Mouse (Mus musculus) adrenal gland, postnatal 36 days (tissue): ENCODE measurements at regions not wholly inside any gene's neighbourhood (a gene's known extent, or its start where the extent isn't known, plus 50 kb on each side); places are given as distances from the start of the nearest gene placed in this dataset.

Source experiments
- DNase-seq, 2 experiments: peaks; one replicate each; pipeline ENCODE4 v3.0.0; 2021; ENCODE audit warnings: mixed read lengths in 1 of 2

DNA sequence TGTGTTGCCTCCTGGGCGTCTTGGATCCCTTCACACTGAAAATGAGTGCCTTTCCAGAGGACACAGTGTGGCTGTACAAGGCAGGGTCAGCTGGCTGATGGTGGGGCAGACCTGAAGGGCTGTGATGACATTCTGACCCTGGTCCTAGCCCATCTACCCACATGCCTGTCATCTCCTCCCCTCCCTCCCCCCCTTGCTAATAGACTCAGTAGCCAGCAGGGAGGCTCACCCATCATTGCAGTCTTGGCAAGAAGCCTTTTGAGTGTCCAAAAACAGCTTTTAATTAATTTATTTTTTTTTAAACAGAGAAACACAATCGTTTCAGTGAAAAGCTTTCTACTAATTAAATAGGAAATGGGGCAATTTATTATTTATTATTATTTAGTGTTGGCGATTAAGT, 67.0 kb upstream of the Ssx2ip start:
- DNase-seq = no peak

DNA sequence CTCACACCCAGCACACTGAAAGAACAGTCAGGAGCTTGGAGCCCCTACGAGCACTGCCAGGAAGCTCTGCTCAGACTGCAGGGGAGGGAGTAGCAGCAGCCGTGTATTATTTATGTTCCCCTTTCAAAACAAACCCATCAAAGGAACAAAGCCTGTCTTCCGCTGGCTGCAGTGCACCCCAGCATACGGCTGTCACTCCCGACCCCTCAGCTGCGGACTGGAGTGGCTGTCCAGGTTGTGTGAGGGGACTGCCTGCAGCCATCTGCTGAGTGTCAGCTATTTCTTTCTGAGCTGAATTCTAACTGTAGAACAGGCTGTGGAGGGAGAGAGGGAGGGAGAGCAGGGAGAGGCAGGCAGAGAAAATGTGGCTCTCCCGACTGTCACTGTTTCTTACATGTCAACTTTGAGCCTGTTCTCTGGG, 66.6 kb upstream of the Ssx2ip start:
- no peak for DNase-seq

DNA sequence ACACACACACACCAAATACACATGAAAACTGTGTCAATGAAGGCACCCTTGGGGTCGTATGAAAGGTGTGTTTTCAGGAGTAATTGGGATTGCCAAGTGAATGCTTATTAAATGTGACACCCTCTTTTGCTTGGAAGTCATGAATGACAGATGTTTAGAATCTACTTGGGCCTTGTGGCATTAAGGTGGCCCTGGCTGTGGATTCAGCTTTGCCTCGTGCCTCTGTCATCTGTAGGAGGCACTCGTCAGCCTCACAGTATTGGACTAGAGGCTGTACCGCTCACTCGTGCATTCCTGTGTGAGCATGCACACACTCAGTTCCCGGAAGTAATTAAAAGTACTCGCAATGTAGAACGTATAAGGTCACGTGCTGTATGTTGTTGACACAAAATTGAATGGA, 66.0 kb upstream of the Ssx2ip start:
- no peak for DNase-seq

DNA sequence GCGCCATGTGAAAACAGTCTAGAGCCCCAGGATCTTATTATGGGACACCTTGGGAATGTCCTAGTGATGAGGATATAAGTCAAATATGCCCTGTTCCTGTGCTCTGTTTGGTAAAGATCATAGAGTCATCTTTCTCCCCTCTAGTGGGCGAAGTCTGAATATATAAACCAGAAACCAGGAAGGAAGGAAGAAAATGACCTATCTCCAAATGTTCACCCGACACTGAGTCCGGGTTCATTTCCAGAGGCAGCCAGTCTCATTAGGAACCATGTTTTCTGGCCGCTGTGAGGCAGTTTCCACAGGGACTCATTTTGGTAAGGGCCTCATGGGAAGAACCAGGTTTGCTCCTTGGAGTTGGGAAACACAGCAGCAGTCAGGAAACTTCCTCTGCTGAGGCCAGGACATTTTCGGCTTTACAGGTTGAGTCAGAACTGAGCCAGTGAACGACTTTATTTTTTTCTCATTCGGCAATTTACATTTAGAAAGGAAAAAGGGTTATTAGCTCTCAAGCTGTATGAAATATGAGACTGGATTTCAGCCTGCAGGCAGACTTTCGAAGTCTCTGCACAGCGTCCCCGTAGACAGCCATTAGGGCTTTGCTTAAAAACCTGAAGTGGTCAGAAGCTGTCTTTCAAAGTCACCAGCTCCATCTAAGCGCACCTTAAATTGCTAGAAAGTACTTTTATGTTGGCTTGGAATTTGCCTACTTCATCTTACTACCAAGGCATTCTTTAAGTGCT, 64.0 kb upstream of the Ssx2ip start:
- DNase-seq = no peak

DNA sequence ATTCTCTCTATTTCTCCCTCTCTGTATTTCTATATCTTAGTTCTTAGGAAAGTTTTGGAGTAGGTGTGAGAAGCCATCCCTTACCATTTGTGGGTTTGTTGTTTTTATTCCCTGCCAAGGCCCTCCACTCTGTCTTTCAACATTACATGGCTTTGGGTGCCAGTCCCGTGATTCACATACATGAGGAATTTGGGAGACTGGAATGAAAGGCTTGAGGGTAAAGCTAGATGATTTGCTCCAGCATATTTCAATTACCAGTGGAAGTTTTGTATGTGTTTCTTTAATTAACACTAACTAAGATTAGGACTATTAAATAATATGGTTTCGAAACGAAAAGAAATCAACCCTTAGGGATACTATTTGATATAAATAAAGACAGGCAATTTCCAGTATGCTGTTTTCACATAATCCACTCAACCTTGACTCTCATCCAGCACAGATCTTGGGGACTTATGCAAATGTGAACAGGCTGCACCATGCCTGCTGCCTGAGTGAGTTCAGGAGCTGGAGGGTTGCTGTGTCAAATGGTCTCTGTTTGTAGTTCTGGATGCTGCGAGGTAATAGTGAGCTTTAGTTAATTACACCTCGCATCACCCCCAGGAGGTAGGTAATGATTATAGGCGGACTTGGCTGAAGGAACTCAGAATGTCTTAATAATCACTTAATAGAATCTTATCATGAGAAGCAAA, 62.6 kb upstream of the Ssx2ip start:
- DNase-seq = no peak

DNA sequence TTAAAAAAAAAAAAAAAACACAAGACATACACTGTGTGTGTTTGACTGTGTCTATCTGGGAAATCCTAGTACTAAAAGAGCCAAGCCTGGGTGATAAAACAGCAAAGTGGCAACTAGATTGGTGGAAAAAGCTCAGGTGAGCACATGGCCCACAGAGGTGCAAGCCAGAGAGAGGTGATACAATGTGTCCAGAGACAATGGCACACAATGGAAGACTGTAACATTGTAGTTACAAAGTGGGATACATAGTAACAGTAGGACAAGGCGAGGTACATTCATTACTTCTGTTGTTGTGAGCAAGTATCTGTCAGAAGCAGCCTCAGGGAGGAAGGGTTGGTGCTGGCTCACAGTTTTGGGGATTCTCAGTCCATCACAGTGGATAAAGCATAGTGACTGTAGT, 61.7 kb upstream of the Ssx2ip start:
- no peak for DNase-seq

DNA sequence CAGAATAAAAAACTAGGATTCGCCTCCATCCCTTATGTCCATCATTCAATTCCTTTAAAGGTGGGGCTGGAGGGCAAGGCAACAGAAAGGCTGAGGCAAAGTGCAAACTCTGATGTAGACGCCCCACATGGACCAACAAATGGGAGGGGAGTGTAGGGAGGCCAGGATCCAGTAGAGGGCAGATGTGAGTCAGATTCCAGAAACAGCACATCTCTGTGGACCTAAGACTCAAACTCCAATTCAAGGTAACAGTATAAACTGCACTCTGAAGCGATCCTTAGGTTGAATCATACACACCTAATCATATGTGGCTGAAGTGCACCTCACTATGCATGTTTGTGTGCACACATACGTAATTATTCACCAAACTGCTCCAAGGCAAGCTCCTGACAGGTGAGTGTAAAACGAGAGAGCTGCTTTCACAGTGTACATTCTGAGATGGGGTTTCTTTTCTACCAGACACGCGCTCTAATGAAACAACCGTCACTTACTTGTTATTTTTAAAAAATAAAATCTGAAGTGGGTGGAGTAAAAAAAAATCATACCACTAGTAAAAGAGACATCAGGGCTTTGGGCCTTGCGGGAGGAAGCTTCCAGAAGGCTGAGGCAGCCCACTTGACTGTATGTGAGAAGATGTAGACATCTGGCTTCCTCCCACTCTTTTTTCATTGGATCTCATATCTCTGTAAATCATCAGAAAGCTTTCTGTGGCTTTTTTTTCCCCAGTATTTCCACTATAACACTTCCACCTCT, 60.6 kb upstream of the Ssx2ip start:
- peak; percentile 45 to 72 for DNase-seq

DNA sequence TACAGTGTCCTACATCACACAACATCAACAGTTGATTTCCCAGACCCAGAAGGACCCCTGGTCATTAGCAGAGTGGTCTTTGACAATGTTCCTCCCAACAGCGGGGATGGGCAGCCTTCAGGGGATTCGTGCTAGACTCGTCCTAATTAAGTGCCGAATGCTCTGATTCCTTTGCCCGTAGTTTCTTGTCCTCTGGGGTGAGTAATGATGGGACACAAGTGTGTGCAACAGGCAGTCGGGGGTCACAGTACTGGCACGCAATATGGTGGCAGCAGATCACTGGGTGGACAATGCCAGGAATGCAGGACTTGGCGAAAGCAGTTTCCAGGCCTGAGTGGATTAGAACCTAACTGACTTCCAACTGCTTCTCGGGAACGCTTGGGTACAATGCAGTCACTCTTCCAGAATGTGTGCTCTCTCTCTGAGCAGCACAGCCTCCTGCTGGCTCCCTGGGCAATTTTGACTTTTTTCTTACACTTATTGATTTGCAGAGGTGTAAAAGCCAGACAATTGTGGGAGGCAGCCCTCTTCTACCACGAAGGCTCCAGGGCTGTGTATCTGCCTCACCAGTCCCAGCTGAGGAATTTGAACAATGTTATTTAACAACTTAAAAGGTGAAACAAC, 59.9 kb upstream of the Ssx2ip start:
- DNase-seq = no peak

DNA sequence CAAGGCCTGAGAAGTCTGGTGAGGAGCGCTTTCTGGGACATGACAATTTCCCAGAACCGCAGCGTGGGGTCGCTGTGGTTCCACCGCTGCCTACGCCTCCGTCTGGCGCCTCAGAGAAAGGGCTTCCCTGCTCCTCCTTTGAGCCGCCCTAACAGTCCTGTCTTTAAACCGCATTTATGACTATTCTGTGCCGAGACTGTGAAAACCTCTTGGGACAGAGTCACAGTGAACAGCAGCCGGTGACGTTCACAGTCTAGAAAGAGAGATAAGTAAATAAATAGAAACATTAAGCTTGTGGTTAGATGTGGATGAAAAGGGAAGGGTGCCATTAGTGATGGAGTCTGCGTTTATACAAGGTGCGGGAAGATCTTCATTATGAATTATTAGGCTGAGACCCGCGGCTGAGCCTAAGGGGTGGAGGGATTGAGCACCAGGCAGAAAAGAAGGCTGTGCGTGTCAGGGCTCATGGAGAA, 59.1 kb upstream of the Ssx2ip start:
- DNase-seq = peak; percentile 62 to 75

DNA sequence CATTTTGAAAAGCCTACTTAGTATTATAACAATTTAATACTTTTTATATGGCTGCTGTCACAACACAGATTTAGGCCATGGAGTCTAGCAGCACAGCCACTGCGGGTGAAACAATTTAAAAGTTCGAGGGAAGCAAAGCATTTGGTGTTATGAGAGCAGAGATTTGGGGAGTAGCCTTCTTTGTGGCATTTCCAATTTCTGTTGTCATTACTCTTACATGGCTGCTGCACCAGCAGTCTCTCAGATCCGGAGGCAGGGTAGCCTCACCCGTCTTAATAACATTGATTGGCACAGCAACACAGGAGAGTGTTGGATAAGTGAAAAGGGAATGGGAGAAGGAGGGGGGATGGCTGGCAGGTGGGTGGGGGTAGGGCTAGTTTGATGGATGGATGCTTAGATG, 58.5 kb upstream of the Ssx2ip start:
- DNase-seq = no peak

DNA sequence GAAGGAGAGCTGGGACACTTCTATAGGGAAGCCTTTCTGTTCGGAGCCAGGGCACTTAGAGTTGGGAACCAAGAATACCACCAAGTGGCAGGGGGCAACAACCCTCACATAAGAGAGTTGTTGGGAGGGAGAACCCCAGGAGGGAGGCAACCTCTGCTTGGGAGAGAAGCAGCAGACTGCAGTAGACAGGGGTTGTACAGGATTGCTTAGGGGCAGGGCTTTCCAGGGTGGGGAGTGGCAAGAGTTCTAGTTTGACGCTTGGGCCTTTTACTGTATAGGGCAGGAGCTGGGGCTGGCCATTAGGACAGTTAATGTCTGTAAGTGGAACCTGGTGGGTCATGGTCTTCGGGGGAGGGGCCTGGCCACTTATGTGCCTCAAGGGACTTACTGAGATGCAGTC, 57.1 kb upstream of the Ssx2ip start:
- no peak for DNase-seq

DNA sequence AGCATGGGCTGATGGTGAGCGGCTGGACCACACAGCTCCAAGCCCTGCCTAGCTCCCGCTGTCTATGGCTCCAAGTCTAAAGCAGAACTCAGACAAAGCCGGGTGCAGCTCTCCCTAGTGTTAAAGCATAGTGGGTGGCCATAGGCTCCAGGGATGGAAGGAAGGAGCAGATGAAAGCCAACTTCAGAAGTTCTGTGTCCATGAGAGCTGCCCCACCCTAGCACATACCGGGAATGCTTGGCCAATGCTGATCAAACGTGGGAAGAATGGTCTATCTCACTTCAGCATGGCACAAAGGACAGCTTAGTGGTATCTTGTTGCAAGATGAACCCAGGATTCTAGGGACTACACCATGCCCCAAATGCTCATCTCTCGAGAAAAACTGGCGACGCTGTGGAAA, 55.5 kb upstream of the Ssx2ip start:
- DNase-seq = no peak

DNA sequence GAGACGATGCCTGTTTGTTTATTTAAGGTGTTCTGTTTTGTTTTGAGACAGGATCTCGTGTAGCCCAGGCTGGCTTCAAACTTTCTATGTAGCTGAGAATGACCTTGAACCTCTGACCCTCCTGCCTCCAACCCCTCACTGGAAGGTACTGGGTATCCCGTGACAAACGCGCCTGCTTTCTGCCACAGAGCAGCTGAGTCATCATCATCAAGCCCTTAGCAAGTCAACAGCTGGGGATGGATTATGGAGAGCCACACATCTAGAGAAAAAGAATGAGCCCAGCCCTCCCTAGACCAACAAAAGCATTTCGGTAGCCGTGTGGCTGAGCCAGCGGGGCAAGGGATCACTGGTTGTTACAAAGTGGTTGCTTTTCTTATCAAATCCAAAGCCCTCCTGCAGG, 55.0 kb upstream of the Ssx2ip start:
- DNase-seq = no peak

DNA sequence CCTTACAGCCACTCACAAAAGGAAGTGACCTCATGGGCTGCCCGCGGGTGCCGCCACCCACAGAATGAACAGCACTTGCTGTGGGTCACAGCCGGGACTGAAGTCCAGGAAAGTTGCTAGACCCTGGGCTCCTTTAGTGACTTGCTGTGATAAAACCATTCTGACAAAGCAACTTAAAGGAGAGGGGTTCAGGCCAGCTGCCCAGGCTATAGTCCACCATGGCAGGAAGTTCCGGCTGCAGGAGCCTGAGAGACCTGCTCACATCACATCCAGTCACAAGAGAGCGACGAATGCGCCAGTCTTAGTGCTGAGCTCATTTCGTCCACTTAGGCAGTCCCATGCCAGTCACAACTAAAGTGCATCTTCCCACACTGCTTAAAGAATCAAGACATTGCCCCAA, 54.3 kb upstream of the Ssx2ip start:
- no peak for DNase-seq

DNA sequence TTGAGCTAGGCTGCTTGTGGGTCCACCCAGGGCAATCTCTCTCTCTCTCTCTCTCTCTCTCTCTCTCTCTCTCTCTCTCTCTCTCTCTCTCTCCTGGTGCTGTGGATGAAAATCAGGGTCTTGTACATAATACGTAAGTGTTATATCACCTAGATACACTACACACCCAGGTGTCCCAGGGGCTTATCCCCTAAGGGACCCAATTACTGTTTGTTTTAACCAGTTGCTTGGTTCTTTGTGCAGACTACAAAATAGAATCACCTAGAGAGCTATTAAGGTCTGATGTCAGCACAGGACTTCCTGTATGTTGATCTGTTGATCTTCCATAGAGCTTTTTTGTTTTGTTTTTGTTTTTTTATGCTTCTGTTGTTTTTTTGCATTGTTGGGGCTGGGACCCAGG, 53.0 kb upstream of the Ssx2ip start:
- no peak for DNase-seq

DNA sequence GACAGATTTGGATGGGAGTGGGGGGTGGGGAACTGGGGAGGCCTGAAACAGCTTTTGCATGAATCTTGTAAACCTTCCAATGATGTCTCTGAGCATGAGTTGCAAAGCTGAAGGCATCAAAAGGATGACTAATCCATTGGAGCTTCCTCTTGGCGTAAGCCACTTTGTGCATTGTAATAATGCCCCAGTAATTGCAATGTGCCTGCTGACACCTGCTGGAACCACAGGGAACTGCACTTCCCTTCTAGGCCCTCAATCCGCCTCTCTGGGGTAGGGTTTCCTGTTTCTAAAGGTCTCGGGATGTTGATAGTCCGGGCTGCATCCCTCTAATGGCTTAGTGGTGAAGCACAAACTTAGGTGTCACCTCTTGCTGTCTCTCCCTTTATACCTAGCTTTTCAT, 52.3 kb upstream of the Ssx2ip start:
- peak in 1 of 2 experiments; percentile 19 for DNase-seq

DNA sequence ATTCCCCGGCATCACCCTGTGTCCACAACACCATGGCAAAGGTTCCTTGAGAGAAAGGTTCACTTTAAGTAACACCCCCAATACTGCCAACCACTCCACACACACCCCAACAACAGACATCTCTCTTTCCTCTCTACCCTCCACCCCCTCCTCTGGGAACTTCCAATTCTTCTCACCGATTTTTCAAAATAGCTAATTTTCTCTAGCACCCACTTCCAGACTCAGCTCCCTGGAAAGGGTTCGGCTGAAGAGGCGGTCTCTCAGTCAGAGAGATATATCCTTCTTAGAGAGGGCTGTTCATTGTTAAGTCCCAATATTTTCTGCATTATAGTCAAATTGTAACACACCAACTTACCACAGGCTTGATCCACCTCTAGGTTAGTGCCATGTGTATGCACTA, 50.5 kb upstream of the Ssx2ip start:
- DNase-seq = no peak
